Mouse (Mus musculus) G1E (cell line): Measurements from ENCODE around the gene Psmb5. TPM values are rescaled to one million over a fixed set of nuclear protein-coding genes. Genes with fewer than 3 reads are reported as not detected.
A peak's percentile ranks its signal among the peaks of the same experiment; 100 is the strongest.

Experiments
- ATAC-seq: 2 replicates; pipeline ENCODE4 v1.8.0; 2016; ENCODE audit warnings: mild to moderate bottlenecking; ENCODE audit not compliant: insufficient number of reproducible peaks, poor library complexity, low FRiP score, severe bottlenecking; ENCODE audit errors: extremely low read depth
- DNase-seq: peaks from one replicate; pipeline ENCODE4 v3.0.0; 2012; ENCODE audit warnings: low spot score
- H3K27me3 ChIP-seq: 2 replicates; pipeline ENCODE4 v1.6.1; 2012; ENCODE audit warnings: mild to moderate bottlenecking, low read length, inconsistent platforms; ENCODE audit not compliant: insufficient read depth
- H3K36me3 ChIP-seq: replicated peaks from 2 replicates; pipeline ENCODE3; 2012; ENCODE audit warnings: mild to moderate bottlenecking, inconsistent platforms
- H3K4me1 ChIP-seq: 2 replicates; pipeline ENCODE4 v1.6.1; 2012; ENCODE audit warnings: low read depth, low read length, inconsistent platforms, mixed read lengths; ENCODE audit not compliant: insufficient read depth
- H3K4me3 ChIP-seq: 2 replicates; pipeline ENCODE4 v1.5.1; 2012; ENCODE audit warnings: low read depth, mild to moderate bottlenecking, inconsistent platforms, low read length, moderate library complexity, mixed read lengths
- H3K9me3 ChIP-seq: replicated peaks from 2 replicates; pipeline ENCODE4 v1.6.1; 2012; ENCODE audit warnings: inconsistent platforms
- CTCF ChIP-seq: IDR thresholded peaks from 2 replicates; pipeline ENCODE4 v1.5.1; 2012; ENCODE audit warnings: low read depth, low read length, inconsistent platforms, mixed read lengths
- GATA1 ChIP-seq: IDR thresholded peaks from 2 replicates; pipeline ENCODE4 v1.6.1; 2012; ENCODE audit warnings: borderline replicate concordance, low read length, inconsistent platforms, mixed read lengths
- GATA2 ChIP-seq: IDR thresholded peaks from 2 replicates; pipeline ENCODE4 v1.6.1; 2012; ENCODE audit warnings: low read depth, low read length, inconsistent platforms, borderline replicate concordance
- POLR2AphosphoS5 ChIP-seq: IDR thresholded peaks from 2 replicates; pipeline ENCODE4 v1.6.1; 2012; ENCODE audit warnings: low read depth, low read length, inconsistent platforms; ENCODE audit not compliant: insufficient replicate concordance
- TAL1 ChIP-seq: conservative IDR thresholded peaks from 2 replicates; pipeline ENCODE4 v1.6.1; 2012; ENCODE audit warnings: low read depth, low read length, inconsistent platforms, mixed read lengths
- polyA plus RNA-seq: library from polyadenylated mRNA; stranded (reverse); fragments of >175 nt; gene quantifications from 2 replicates; pipeline ENCODE4 v1.2.3, GENCODE M21; 2012
- total RNA-seq, 2 experiments: library from RNA; stranded (forward) in 1 of 2; stranded (reverse) in 1 of 2; fragments of 200-1000 nt in 1 of 2; fragments of >200 nt in 1 of 2; fragmentation: Nextera tagmentation in 1 of 2; gene quantifications; 2 replicates each; pipeline ENCODE4 v1.2.3; 2014 to 2017

Psmb5 gene
- total and polyA plus RNA-seq, 3 experiments = 26.5 to 149 (median 56.8) TPM

DNA sequence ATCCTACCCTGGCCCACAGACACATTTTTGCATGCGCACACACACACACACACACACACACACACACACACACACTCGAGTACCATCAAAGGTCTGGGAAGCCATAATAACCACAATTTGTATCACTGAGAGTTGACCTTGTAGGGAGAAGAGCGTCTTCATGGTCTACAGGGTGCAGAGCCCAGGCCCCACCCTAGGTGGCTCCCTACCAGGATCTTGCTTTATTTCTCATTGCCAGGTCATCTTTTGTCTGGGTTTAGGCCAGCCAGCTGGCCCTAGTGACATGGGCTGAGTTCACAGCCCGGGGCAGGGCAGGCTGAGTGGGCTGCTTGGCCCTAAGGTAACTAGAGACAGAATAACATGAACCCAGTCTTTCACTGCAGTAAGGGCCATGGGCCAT is 16.4 kb upstream of the Psmb5 start:
- peaks cover 44% of the 10 kb centered on the region for H3K4me1 ChIP-seq
- DNase-seq = no peak
- no peak for ATAC-seq
- peaks cover 60% of the 10 kb centered on the region for H3K36me3 ChIP-seq
- H3K27me3 ChIP-seq = peaks cover 4% of the 10 kb centered on the region
- no peak for TF ChIP-seq GATA2
- TF ChIP-seq GATA1 = no peak
- no peak for TF ChIP-seq POLR2AphosphoS5
- TF ChIP-seq CTCF = no peak
- TF ChIP-seq TAL1 = no peak
- H3K4me3 ChIP-seq = no peak overlapping the region
- 0 out of 2 replicates have a peak, but pooled peaks cover 3% of the 10 kb centered on the region for H3K9me3 ChIP-seq

DNA sequence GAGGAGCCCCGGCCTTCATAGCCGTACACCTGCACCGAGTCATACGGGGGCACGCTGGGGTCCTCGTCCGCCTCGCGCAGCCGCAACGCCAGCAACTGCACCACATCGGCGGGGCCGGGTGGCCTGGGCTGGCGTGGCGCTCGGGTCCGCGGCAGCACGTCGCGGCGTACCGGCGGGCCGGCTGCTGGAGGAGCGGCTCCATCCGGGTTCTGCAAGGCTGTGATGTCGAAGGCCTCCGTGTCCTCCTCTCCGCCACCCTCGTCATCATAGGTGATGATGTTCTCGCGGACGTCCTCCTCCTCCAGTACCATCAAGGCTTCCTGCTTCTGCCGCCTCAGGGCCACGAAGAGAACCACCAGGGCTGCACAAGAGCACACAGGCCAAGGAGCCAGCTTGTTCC is 14.4 kb upstream of the Psmb5 start:
- ATAC-seq (no peak), DNase-seq (no peak)
- Histone ChIP-seq H3K27me3 (peaks cover 6% of the 10 kb centered on the region), H3K9me3 (0 out of 2 replicates have a peak, but pooled peaks cover 3% of the 10 kb centered on the region), H3K4me3 (no peak overlapping the region), H3K36me3 (peaks cover 42% of the 10 kb centered on the region), H3K4me1 (peaks cover 49% of the 10 kb centered on the region)
- no peak for TF ChIP-seq TAL1
- TF ChIP-seq GATA2 = no peak
- TF ChIP-seq CTCF = no peak
- no peak for TF ChIP-seq POLR2AphosphoS5
- TF ChIP-seq GATA1 = no peak

DNA sequence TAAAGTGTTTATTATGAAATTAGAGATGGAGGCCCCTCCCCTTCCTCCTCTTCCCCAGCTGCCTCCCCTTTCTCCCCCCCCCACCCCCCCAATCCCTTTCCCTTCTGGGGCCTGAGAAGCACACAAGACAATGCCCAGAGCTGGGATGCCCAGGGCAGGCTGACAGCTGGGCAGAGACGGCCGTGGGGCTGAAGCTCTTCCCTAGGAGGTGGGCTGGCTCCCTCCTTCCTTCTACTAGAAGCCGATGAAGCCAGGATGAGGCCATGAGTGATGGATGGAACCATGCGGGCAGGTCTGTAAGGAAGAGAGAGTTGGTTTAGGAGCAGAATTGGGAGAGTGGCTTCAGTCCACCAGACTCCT is 13.4 kb upstream of the Psmb5 start:
- H3K4me1 ChIP-seq = peaks cover 41% of the 10 kb centered on the region
- H3K9me3 ChIP-seq = 0 out of 2 replicates have a peak, but pooled peaks cover 3% of the 10 kb centered on the region
- peaks cover 12% of the 10 kb centered on the region for H3K27me3 ChIP-seq
- TF ChIP-seq GATA1 (no peak), TAL1 (no peak), POLR2AphosphoS5 (no peak), GATA2 (no peak), CTCF (no peak)
- H3K36me3 ChIP-seq = peaks cover 31% of the 10 kb centered on the region
- ATAC-seq (no peak), DNase-seq (no peak)
- peak overlapping the region; percentile 45; the same call in 1 of the 2 replicates for H3K4me3 ChIP-seq

DNA sequence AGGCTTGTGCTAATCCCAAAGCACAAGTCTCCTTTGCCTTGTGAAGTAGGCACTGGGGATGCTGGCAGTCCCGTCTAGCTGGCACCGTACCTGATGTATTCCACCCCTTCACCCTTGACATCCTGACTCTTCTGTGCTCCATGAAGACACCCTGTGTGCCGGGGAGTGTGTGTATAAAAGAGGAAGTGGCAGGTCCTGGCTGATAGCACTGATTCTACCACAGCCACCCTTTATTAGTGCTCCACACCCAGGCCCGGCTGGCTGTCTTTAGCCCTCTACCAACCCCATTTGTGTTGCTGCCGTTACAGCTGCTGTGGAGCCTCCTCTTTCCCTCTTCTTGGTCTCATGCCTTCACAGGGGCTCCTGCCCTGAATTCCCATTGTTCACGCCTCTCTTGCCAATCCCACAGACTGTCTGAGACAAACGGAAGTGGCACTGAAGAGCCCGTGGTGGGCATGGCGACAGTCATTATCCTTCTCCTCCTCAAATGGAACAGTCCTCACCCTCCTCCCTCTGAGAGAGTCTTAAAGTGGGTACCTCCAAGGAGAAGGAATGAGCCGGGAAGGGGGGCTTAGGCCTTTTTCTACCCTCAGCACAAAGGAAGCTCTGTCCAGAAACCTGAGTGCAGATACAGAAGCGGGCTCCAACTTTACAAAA is 12.9 kb upstream of the Psmb5 start:
- DNase-seq (peak; percentile 83), ATAC-seq (peak; percentile 69)
- peaks cover 41% of the 10 kb centered on the region for H3K4me1 ChIP-seq
- no peak for TF ChIP-seq CTCF
- no peak for TF ChIP-seq GATA1
- no peak for TF ChIP-seq GATA2
- no peak for TF ChIP-seq POLR2AphosphoS5
- no peak for TF ChIP-seq TAL1
- peaks cover 26% of the 10 kb centered on the region for H3K36me3 ChIP-seq
- peak overlapping the region; percentile 10; the same call in 1 of the 2 replicates for H3K4me3 ChIP-seq
- 0 out of 2 replicates have a peak, but pooled peaks cover 3% of the 10 kb centered on the region for H3K9me3 ChIP-seq
- H3K27me3 ChIP-seq = peaks cover 17% of the 10 kb centered on the region

- ATAC-seq (0 out of 2 replicates have a peak, but pooled peaks have one; percentile 37), DNase-seq (peak; percentile 59)
- Histone ChIP-seq H3K4me3 (no peak overlapping the region), H3K27me3 (peaks cover 27% of the 10 kb centered on the region), H3K36me3 (peaks cover 26% of the 10 kb centered on the region), H3K9me3 (0 out of 2 replicates have a peak, but pooled peaks cover 3% of the 10 kb centered on the region), H3K4me1 (peaks cover 47% of the 10 kb centered on the region)
- TF ChIP-seq POLR2AphosphoS5 (no peak), GATA2 (no peak), CTCF (no peak), GATA1 (no peak), TAL1 (no peak)
These were observed 12.0 kb upstream of the Psmb5 start for GRCm38 (mm10) chr14:54629797-54630196.

DNA sequence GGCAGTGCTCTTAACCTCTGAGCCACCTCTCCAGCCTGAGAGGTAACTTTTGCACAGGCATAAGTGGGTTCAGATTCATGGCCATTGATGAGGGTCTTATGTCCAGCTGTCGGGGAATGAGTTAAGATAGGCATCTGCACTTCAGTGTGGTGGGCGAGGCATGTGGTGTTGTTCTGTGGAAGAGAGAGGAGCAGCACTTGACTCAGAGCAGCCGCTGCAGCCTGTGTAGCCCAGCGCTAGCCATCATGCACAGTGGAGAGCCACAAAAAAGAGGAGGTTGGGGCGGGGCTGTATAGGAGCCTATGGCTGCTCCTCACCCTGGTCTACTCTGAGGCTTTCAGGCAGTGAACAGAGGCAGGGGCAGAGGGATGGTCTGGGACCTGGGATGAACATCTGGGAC is 10.3 kb upstream of the Psmb5 start:
- ATAC-seq = no peak
- peaks cover 17% of the 10 kb centered on the region for H3K36me3 ChIP-seq
- peaks cover 50% of the 10 kb centered on the region for H3K4me1 ChIP-seq
- H3K4me3 ChIP-seq = no peak overlapping the region
- no peak for TF ChIP-seq GATA1
- no peak for TF ChIP-seq POLR2AphosphoS5
- TF ChIP-seq CTCF = no peak
- TF ChIP-seq TAL1 = no peak
- TF ChIP-seq GATA2 = no peak
- 0 out of 2 replicates have a peak, but pooled peaks cover 3% of the 10 kb centered on the region for H3K9me3 ChIP-seq
- H3K27me3 ChIP-seq = peaks cover 28% of the 10 kb centered on the region
- no peak for DNase-seq
